Mouse (Mus musculus) heart, embryonic 10.5 days (tissue): ENCODE measurements around the gene Fbxo2. TPM values are rescaled to one million over a fixed set of nuclear protein-coding genes. Genes with fewer than 3 reads are reported as not detected.

Experiments
- DNase-seq: peaks from one replicate; pipeline ENCODE4 v3.0.0-alpha.2; 2017; ENCODE audit warnings: low spot score
- H3K27ac ChIP-seq: fragments of 300-500 bp; sonication (generic); 2 replicates; pipeline ENCODE4 v1.5.1; 2016; ENCODE audit warnings: mild to moderate bottlenecking
- H3K27me3 ChIP-seq: fragments of 300-500 bp; sonication (generic); 2 replicates; pipeline ENCODE4 v1.6.1; 2016; ENCODE audit warnings: mild to moderate bottlenecking; ENCODE audit not compliant: poor library complexity, insufficient read depth, severe bottlenecking
- H3K36me3 ChIP-seq: fragments of 300-500 bp; sonication (generic); 2 replicates; pipeline ENCODE4 v1.6.1; 2016; ENCODE audit warnings: mild to moderate bottlenecking, moderate library complexity
- H3K4me1 ChIP-seq: fragments of 300-500 bp; sonication (generic); 2 replicates; pipeline ENCODE4 v1.6.1; 2016; ENCODE audit warnings: mild to moderate bottlenecking
- H3K4me3 ChIP-seq: fragments of 300-500 bp; sonication (generic); 2 replicates; pipeline ENCODE4 v1.5.1; 2016; ENCODE audit warnings: mild to moderate bottlenecking, moderate library complexity
- H3K9me3 ChIP-seq: fragments of 300-500 bp; sonication (generic); 2 replicates; pipeline ENCODE4 v1.6.1; 2016; ENCODE audit warnings: mild to moderate bottlenecking, moderate library complexity
- WGBS: fragments of 180-500 bp; shearing (Covaris S2); methylation state at CpG from one replicate; pipeline ENCODE4 v1.1.7; 2016; 5-methylcytosine and 5-hydroxymethylcytosine counted together
- polyA plus RNA-seq: library from polyadenylated mRNA; unstranded; fragments of >200 nt; fragmentation: Nextera tagmentation; extraction: Ambion mirVana; gene quantifications from 2 replicates; pipeline ENCODE4 v1.2.1, GENCODE M21; 2016

Gene Fbxo2
- polyA plus RNA-seq, 1 experiment from 2014 or later: 0.67 TPM

GRCm38 (mm10) chr4:148128672-148129071 is 31.7 kb upstream of the Fbxo2 start:
- Histone ChIP-seq H3K36me3 (no peaks in the 10 kb centered on the region), H3K4me1 (peaks cover 21% of the 10 kb centered on the region), H3K27me3 (peaks cover 71% of the 10 kb centered on the region), H3K4me3 (no peak overlapping the region), H3K27ac (no peak overlapping the region), H3K9me3 (no peaks in the 10 kb centered on the region)
- no peak for DNase-seq
- 53% methylated on average over 2 of the region's 2 CpGs for WGBS

DNA sequence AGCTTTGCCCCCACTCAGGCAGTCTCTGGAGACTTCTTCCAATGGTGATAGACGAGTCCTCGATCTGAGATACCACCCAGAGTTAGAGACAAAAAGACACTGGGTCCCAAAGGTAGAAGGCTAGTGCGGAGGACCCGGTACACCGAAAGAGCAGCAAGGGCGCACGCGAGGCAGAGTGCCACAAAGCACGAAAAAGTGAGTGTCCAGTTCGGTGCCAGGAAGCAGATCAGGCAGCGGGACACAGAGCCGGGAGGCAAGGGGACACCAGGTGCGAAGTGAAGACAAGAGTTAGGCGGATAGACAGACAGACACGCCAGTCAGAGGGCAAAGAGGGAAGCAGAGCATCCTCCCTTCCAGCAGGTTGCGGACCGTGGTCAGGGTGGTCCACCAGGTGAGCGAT is 30.3 kb upstream of the Fbxo2 start, which contains the start of gene Mad2l2:
Gene Mad2l2, plus strand, starts transcription at position 252 of the 400 bp plus-strand sequence.
- no peak for DNase-seq
- Histone ChIP-seq H3K4me3 (peak within 1 kb of the TSS; percentile 76), H3K27me3 (peaks cover 73% of the 10 kb centered on the region), H3K27ac (peak within 1 kb of the TSS; percentile 87), H3K9me3 (no peaks in the 10 kb centered on the region), H3K36me3 (no peaks in the 10 kb centered on the region), H3K4me1 (peaks cover 21% of the 10 kb centered on the region)
- WGBS: 1% methylated on average over 18 of the region's 18 CpGs

DNA sequence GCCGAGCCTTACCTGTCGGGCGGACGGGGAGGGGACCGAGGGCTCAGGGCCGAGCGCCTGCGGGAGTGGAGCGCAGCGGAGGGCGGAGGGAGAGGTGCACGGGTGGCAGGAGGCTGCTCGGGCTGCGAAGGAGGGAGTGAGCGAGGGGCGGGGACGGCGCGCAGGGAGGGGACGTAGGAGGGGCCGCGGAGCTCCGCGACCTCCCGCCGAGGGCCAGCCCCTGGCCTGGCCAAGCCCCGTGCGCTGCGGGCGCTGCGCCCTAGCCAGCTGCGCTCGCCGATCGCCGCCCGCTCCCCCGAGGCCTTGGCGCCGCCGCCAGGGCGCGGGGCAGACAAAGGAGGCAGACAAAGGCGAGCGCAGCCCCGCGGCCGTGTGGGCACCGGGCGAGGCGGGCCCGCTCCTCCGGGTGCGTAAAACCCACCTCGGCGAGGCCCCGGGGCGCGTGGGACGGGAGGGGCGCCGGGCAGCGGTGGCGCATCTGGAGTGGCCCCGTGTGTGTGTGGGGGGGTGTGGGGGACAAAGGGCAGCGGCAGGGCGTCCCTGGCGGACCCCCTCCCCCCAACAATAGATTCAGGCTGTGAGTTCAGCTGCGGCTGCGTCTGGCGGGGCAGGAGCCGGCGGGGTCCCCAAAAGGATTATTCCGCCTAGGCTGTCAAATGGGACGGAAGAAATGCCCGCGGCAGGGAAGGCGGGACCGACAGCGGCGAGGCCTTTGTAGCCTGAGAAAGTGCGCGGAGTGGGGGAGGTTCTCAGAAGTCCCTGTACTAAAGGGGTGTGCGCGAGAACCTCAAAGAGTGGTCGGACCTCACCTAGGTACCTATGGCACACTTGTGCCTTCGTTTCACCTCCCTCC is 29.6 kb upstream of the Fbxo2 start, which contains the start of gene Draxin:
Gene Draxin, minus strand, starts transcription at position 138 of the 853 bp plus-strand sequence.
- no peaks in the 10 kb centered on the region for H3K36me3 ChIP-seq
- peak within 1 kb of the TSS; percentile 76 for H3K4me3 ChIP-seq
- peak within 1 kb of the TSS; percentile 87 for H3K27ac ChIP-seq
- DNase-seq: no peak
- H3K27me3 ChIP-seq: peaks cover 74% of the 10 kb centered on the region
- H3K9me3 ChIP-seq: no peaks in the 10 kb centered on the region
- peaks cover 21% of the 10 kb centered on the region for H3K4me1 ChIP-seq
- WGBS: under 1% methylated on average over 81 of the region's 87 CpGs

DNA sequence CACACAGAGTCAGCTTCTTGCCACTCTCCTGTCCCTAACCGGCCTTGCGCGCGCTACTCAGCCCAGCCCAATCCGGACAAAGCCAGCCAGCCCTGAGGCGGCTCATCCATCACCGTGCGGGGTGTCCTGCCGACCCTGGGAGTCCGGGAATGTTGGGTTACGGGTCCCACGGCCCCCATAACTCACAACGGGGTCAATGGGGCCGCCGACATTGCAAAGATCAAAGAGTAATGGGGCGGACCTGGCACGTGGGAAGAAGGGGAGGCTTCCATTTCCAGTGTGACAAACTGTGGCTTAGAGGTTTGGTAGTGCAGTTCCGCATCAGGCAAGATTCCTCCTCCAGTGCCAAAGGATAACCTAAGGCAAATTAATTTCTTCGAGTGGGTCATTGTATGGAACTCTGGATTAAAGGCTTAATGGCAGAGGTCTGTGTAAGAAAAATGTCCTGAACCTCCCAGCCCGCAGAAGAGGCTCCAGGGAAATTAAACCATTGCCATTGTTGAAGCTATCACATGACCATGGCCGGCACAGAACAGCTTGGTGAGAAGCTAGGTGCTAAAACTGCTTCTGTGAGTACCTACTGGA is 28.8 kb upstream of the Fbxo2 start:
- Histone ChIP-seq H3K9me3 (no peaks in the 10 kb centered on the region), H3K27ac (peak overlapping the region; percentile 87), H3K4me3 (peak overlapping the region; percentile 76), H3K27me3 (peaks cover 74% of the 10 kb centered on the region), H3K4me1 (peaks cover 21% of the 10 kb centered on the region), H3K36me3 (no peaks in the 10 kb centered on the region)
- no peak for DNase-seq
- 1% methylated on average over 21 of the region's 21 CpGs for WGBS

- Histone ChIP-seq H3K4me3 (no peak overlapping the region), H3K9me3 (no peaks in the 10 kb centered on the region), H3K27ac (no peak overlapping the region), H3K36me3 (no peaks in the 10 kb centered on the region), H3K27me3 (peaks cover 74% of the 10 kb centered on the region), H3K4me1 (peaks cover 25% of the 10 kb centered on the region)
- WGBS: 68% methylated on average over 8 of the region's 8 CpGs
- DNase-seq: no peak
Observed at GRCm38 (mm10) chr4:148134988-148135387, 25.4 kb upstream of the Fbxo2 start.

GRCm38 (mm10) chr4:148137503-148137902 is 22.9 kb upstream of the Fbxo2 start:
- WGBS: 70% methylated on average over 8 of the region's 8 CpGs
- no peak overlapping the region for H3K4me3 ChIP-seq
- peaks cover 8% of the 10 kb centered on the region for H3K4me1 ChIP-seq
- H3K27ac ChIP-seq: no peak overlapping the region
- no peaks in the 10 kb centered on the region for H3K9me3 ChIP-seq
- H3K27me3 ChIP-seq: peaks cover 49% of the 10 kb centered on the region
- no peak for DNase-seq
- H3K36me3 ChIP-seq: no peaks in the 10 kb centered on the region

GRCm38 (mm10) chr4:148139767-148140097 is 20.7 kb upstream of the Fbxo2 start:
- peak; percentile 81 for DNase-seq
- H3K36me3 ChIP-seq: peaks cover 7% of the 10 kb centered on the region; the same call in 1 of the 2 replicates
- H3K9me3 ChIP-seq: no peaks in the 10 kb centered on the region
- peaks cover 34% of the 10 kb centered on the region for H3K27me3 ChIP-seq
- peaks cover 8% of the 10 kb centered on the region for H3K4me1 ChIP-seq
- 1% methylated on average over 12 of the region's 12 CpGs for WGBS
- peak overlapping the region; percentile 91 for H3K27ac ChIP-seq
- peak overlapping the region; percentile 87 for H3K4me3 ChIP-seq

- DNase-seq: peak; percentile 96
- WGBS: under 1% methylated on average over 63 of the region's 65 CpGs
- peak overlapping the region; percentile 87 for H3K4me3 ChIP-seq
Observed at GRCm38 (mm10) chr4:148140098-148141011, 20.1 kb upstream of the Fbxo2 start.

DNA sequence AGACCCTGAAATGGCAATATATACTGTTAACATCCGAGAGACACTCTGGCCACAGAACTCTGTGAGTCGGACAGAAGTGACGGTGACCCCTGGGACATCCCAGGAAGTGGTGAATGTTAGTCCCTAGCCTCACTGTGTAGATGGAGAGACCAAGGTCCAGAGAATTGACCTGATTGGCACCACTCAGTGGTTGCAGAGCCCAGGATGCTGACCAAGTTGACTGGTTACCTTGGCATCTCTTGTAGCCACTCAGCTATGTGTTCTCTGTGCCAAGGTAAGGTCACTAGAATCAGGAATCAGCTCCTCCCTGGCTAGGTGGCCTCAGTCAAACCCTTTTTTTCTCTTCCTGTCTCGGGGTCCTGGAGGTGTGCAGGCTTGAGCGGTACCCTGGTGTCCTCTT is 16.7 kb upstream of the Fbxo2 start:
- Histone ChIP-seq H3K27ac (no peak overlapping the region), H3K9me3 (no peaks in the 10 kb centered on the region), H3K27me3 (peaks cover 7% of the 10 kb centered on the region), H3K36me3 (peaks cover 37% of the 10 kb centered on the region), H3K4me3 (no peak overlapping the region), H3K4me1 (peaks cover 13% of the 10 kb centered on the region)
- WGBS: 86% methylated on average over 5 of the region's 5 CpGs
- no peak for DNase-seq

More at GRCm38 (mm10) chr4:148140098-148141011, 20.1 kb upstream of the Fbxo2 start:
- peaks cover 8% of the 10 kb centered on the region for H3K4me1 ChIP-seq
- H3K36me3 ChIP-seq: peaks cover 13% of the 10 kb centered on the region; the same call in 1 of the 2 replicates
- H3K27ac ChIP-seq: peak overlapping the region; percentile 91
- H3K9me3 ChIP-seq: no peaks in the 10 kb centered on the region
- H3K27me3 ChIP-seq: peaks cover 28% of the 10 kb centered on the region

- H3K4me1 ChIP-seq: peaks cover 20% of the 10 kb centered on the region
- H3K27ac ChIP-seq: no peak overlapping the region
- H3K9me3 ChIP-seq: no peaks in the 10 kb centered on the region
- 85% methylated on average over 2 of the region's 2 CpGs for WGBS
- H3K27me3 ChIP-seq: no peaks in the 10 kb centered on the region
- no peak overlapping the region for H3K4me3 ChIP-seq
- no peak for DNase-seq
- H3K36me3 ChIP-seq: peaks cover 37% of the 10 kb centered on the region
Observed at GRCm38 (mm10) chr4:148147714-148148113, 12.7 kb upstream of the Fbxo2 start.

DNA sequence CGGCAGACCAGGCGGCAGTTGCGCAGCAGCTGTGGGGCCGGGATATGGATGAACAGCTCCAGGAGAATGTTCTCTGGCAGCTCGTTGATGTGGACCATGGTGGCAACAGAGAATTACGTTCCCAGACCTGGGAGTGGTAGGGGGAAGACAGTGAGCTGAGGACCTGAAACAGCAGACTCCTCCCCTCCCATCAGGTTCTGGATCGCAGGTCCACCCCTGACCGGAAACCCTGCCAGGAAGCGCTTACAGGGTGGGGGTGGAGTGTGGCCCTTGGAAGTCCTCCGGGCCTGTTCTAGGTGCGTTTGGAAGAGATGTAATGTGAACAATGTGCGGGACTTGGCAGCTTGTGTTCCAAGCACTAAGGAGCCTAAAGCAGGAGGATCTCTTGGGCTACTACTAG is 10.9 kb upstream of the Fbxo2 start:
- Histone ChIP-seq H3K4me3 (no peak overlapping the region), H3K27ac (peak overlapping the region; percentile 60; the same call in 1 of the 2 replicates)
- WGBS: 35% methylated on average over 12 of the region's 12 CpGs

DNA sequence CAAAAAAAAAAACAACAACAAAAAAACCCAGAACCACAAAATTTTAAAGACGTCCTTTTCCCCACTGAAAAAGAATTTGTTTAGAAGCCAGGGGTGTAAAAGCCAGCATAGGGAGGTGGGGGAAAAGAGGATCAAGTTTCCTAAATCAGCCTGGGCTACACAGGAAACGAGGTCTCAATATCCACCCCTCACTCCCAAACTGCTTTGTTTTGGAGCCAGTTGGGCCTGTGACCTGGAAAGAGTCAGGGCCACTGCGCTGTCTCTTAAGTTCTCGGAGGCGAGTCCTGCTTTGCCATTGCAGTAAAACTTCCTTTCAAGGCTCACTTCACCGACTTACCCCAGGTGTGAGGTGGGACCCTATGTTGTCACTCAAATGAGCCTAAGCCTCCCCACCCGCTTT is 10.2 kb upstream of the Fbxo2 start:
- Histone ChIP-seq H3K36me3 (peaks cover 39% of the 10 kb centered on the region), H3K4me3 (no peak overlapping the region), H3K27me3 (no peaks in the 10 kb centered on the region), H3K4me1 (peaks cover 20% of the 10 kb centered on the region), H3K9me3 (no peaks in the 10 kb centered on the region), H3K27ac (peak overlapping the region; percentile 71; the same call in 1 of the 2 replicates)
- WGBS: 43% methylated on average over 7 of the region's 7 CpGs
- no peak for DNase-seq

More for the DNA sequence above, 10.9 kb upstream of the Fbxo2 start:
- Histone ChIP-seq H3K36me3 (peaks cover 46% of the 10 kb centered on the region), H3K9me3 (no peaks in the 10 kb centered on the region), H3K27me3 (no peaks in the 10 kb centered on the region), H3K4me1 (peaks cover 20% of the 10 kb centered on the region)
- no peak for DNase-seq
